Mouse (Mus musculus): ENCODE measurements around the gene Lbx1. TPM values are rescaled to one million over a fixed set of nuclear protein-coding genes. Genes with fewer than 3 reads are reported as not detected.

The Lbx1 gene
- polyA plus RNA-seq, 1 experiment, result not detected

GRCm38 (mm10) chr19:45252436-45252835 is 16.8 kb upstream of the Lbx1 start:
- H3K4me1 ChIP-seq (ENCODE audit: control insufficient read depth, insufficient read depth, low read length), result peaks cover 3% of the 10 kb centered on the region
- H3K4me3 ChIP-seq (ENCODE audit: control insufficient read depth, low read depth, low read length), result no peak overlapping the region
- H3K36me3 ChIP-seq (ENCODE audit: control insufficient read depth, insufficient read depth, low read length), result no peaks in the 10 kb centered on the region
- no peak overlapping the region for H3K27ac ChIP-seq (ENCODE audit: control insufficient read depth, insufficient read depth, low read depth, low read length)
- TF ChIP-seq POLR2A (IDR thresholded peaks at IDR 0.05; ENCODE audit: control insufficient read depth, low read depth, low read length), result no peak
- TF ChIP-seq CTCF (IDR thresholded peaks at IDR 0.05; ENCODE audit: control insufficient read depth, insufficient read depth, insufficient replicate concordance, low read depth, low read length), result no peak
- no peaks in the 10 kb centered on the region for H3K27me3 ChIP-seq (ENCODE audit: control insufficient read depth, insufficient read depth, low read length)

GRCm38 (mm10) chr19:45248691-45249090 is 13.1 kb upstream of the Lbx1 start:
- no peak overlapping the region for H3K4me3 ChIP-seq (ENCODE audit: control insufficient read depth, low read depth, low read length)
- peaks cover 8% of the 10 kb centered on the region for H3K4me1 ChIP-seq (ENCODE audit: control insufficient read depth, insufficient read depth, low read length)
- TF ChIP-seq POLR2A (IDR thresholded peaks at IDR 0.05; ENCODE audit: control insufficient read depth, low read depth, low read length) (no peak), CTCF (IDR thresholded peaks at IDR 0.05; ENCODE audit: control insufficient read depth, insufficient read depth, insufficient replicate concordance, low read depth, low read length) (no peak)
- no peaks in the 10 kb centered on the region for H3K36me3 ChIP-seq (ENCODE audit: control insufficient read depth, insufficient read depth, low read length)
- no peak overlapping the region for H3K27ac ChIP-seq (ENCODE audit: control insufficient read depth, insufficient read depth, low read depth, low read length)
- H3K27me3 ChIP-seq (ENCODE audit: control insufficient read depth, insufficient read depth, low read length), result peaks cover 2% of the 10 kb centered on the region

GRCm38 (mm10) chr19:45243918-45244700 is 8.5 kb upstream of the Lbx1 start:
- Histone ChIP-seq H3K27ac (ENCODE audit: control insufficient read depth, insufficient read depth, low read depth, low read length) (no peak overlapping the region), H3K4me3 (ENCODE audit: control insufficient read depth, low read depth, low read length) (no peak overlapping the region), H3K36me3 (ENCODE audit: control insufficient read depth, insufficient read depth, low read length) (no peaks in the 10 kb centered on the region), H3K27me3 (ENCODE audit: control insufficient read depth, insufficient read depth, low read length) (peaks cover 6% of the 10 kb centered on the region), H3K4me1 (ENCODE audit: control insufficient read depth, insufficient read depth, low read length) (peaks cover 8% of the 10 kb centered on the region)
- TF ChIP-seq POLR2A (IDR thresholded peaks at IDR 0.05; ENCODE audit: control insufficient read depth, low read depth, low read length) (no peak), CTCF (IDR thresholded peaks at IDR 0.05; ENCODE audit: control insufficient read depth, insufficient read depth, insufficient replicate concordance, low read depth, low read length) (peak; percentile 94)

- H3K27ac ChIP-seq (ENCODE audit: control insufficient read depth, insufficient read depth, low read depth, low read length), result no peak overlapping the region
- TF ChIP-seq POLR2A (IDR thresholded peaks at IDR 0.05; ENCODE audit: control insufficient read depth, low read depth, low read length), result no peak
- no peak for TF ChIP-seq CTCF (IDR thresholded peaks at IDR 0.05; ENCODE audit: control insufficient read depth, insufficient read depth, insufficient replicate concordance, low read depth, low read length)
- H3K36me3 ChIP-seq (ENCODE audit: control insufficient read depth, insufficient read depth, low read length), result no peaks in the 10 kb centered on the region
- no peak overlapping the region for H3K4me3 ChIP-seq (ENCODE audit: control insufficient read depth, low read depth, low read length)
- H3K4me1 ChIP-seq (ENCODE audit: control insufficient read depth, insufficient read depth, low read length), result peaks cover 5% of the 10 kb centered on the region
- peaks cover 6% of the 10 kb centered on the region for H3K27me3 ChIP-seq (ENCODE audit: control insufficient read depth, insufficient read depth, low read length)
Observed at GRCm38 (mm10) chr19:45243264-45243602, 7.6 kb upstream of the Lbx1 start.

GRCm38 (mm10) chr19:45242348-45243263 is 7.0 kb upstream of the Lbx1 start:
- Histone ChIP-seq H3K27ac (ENCODE audit: control insufficient read depth, insufficient read depth, low read depth, low read length) (no peak overlapping the region), H3K27me3 (ENCODE audit: control insufficient read depth, insufficient read depth, low read length) (peaks cover 6% of the 10 kb centered on the region), H3K36me3 (ENCODE audit: control insufficient read depth, insufficient read depth, low read length) (no peaks in the 10 kb centered on the region), H3K4me1 (ENCODE audit: control insufficient read depth, insufficient read depth, low read length) (peaks cover 5% of the 10 kb centered on the region), H3K4me3 (ENCODE audit: control insufficient read depth, low read depth, low read length) (no peak overlapping the region)
- TF ChIP-seq POLR2A (IDR thresholded peaks at IDR 0.05; ENCODE audit: control insufficient read depth, low read depth, low read length), result no peak
- TF ChIP-seq CTCF (IDR thresholded peaks at IDR 0.05; ENCODE audit: control insufficient read depth, insufficient read depth, insufficient replicate concordance, low read depth, low read length), result no peak

GRCm38 (mm10) chr19:45242017-45242347 is 6.4 kb upstream of the Lbx1 start:
- Histone ChIP-seq H3K36me3 (ENCODE audit: control insufficient read depth, insufficient read depth, low read length) (no peaks in the 10 kb centered on the region), H3K4me3 (ENCODE audit: control insufficient read depth, low read depth, low read length) (no peak overlapping the region), H3K27me3 (ENCODE audit: control insufficient read depth, insufficient read depth, low read length) (peaks cover 10% of the 10 kb centered on the region), H3K27ac (ENCODE audit: control insufficient read depth, insufficient read depth, low read depth, low read length) (no peak overlapping the region), H3K4me1 (ENCODE audit: control insufficient read depth, insufficient read depth, low read length) (peaks cover 5% of the 10 kb centered on the region)
- TF ChIP-seq POLR2A (IDR thresholded peaks at IDR 0.05; ENCODE audit: control insufficient read depth, low read depth, low read length), result no peak
- no peak for TF ChIP-seq CTCF (IDR thresholded peaks at IDR 0.05; ENCODE audit: control insufficient read depth, insufficient read depth, insufficient replicate concordance, low read depth, low read length)

- no peak for TF ChIP-seq CTCF (IDR thresholded peaks at IDR 0.05; ENCODE audit: control insufficient read depth, insufficient read depth, insufficient replicate concordance, low read depth, low read length)
- TF ChIP-seq POLR2A (IDR thresholded peaks at IDR 0.05; ENCODE audit: control insufficient read depth, low read depth, low read length), result no peak
Observed at GRCm38 (mm10) chr19:45240026-45240425, 4.4 kb upstream of the Lbx1 start.

More at GRCm38 (mm10) chr19:45240026-45240425, 4.4 kb upstream of the Lbx1 start:
- H3K27ac ChIP-seq (ENCODE audit: control insufficient read depth, insufficient read depth, low read depth, low read length), result no peak overlapping the region
- peaks cover 19% of the 10 kb centered on the region for H3K4me1 ChIP-seq (ENCODE audit: control insufficient read depth, insufficient read depth, low read length)
- H3K4me3 ChIP-seq (ENCODE audit: control insufficient read depth, low read depth, low read length), result no peak overlapping the region
- peaks cover 22% of the 10 kb centered on the region for H3K27me3 ChIP-seq (ENCODE audit: control insufficient read depth, insufficient read depth, low read length)
- H3K36me3 ChIP-seq (ENCODE audit: control insufficient read depth, insufficient read depth, low read length), result no peaks in the 10 kb centered on the region
